Mouse (Mus musculus): ENCODE measurements around the gene Xrcc3.

- no peak for TF ChIP-seq POLR2A (IDR thresholded peaks at IDR 0.05; ENCODE audit: borderline replicate concordance, extremely low read depth, insufficient read depth, insufficient read length, poor library complexity, severe bottlenecking)
- TF ChIP-seq CTCF (IDR thresholded peaks at IDR 0.05; ENCODE audit: borderline replicate concordance, extremely low read depth, insufficient read depth, insufficient read length) = no peak
Measured at GRCm38 (mm10) chr12:111777919-111778318, 35.8 kb downstream of the Xrcc3 start.

Measured in brain, embryonic 14.5 days (tissue).